Mouse (Mus musculus) forelimb bud, embryonic 11.5 days (tissue): ENCODE measurements at regions not wholly inside any gene's neighbourhood (a gene's known extent, or its start where the extent isn't known, plus 50 kb on each side); places are given as distances from the start of the nearest gene placed in this dataset.
A peak's percentile ranks its signal among the peaks of the same experiment; 100 is the strongest.
"Not testable (repeated sequence)": the region's sequence is repeated elsewhere in the genome, so short reads cannot be mapped to it uniquely, and the experiment has no call there.

ENCODE experiments used
- DNase-seq: peaks from one replicate; pipeline ENCODE4 v3.0.0-alpha.2; 2012; ENCODE audit warnings: low read depth, low spot score

DNA sequence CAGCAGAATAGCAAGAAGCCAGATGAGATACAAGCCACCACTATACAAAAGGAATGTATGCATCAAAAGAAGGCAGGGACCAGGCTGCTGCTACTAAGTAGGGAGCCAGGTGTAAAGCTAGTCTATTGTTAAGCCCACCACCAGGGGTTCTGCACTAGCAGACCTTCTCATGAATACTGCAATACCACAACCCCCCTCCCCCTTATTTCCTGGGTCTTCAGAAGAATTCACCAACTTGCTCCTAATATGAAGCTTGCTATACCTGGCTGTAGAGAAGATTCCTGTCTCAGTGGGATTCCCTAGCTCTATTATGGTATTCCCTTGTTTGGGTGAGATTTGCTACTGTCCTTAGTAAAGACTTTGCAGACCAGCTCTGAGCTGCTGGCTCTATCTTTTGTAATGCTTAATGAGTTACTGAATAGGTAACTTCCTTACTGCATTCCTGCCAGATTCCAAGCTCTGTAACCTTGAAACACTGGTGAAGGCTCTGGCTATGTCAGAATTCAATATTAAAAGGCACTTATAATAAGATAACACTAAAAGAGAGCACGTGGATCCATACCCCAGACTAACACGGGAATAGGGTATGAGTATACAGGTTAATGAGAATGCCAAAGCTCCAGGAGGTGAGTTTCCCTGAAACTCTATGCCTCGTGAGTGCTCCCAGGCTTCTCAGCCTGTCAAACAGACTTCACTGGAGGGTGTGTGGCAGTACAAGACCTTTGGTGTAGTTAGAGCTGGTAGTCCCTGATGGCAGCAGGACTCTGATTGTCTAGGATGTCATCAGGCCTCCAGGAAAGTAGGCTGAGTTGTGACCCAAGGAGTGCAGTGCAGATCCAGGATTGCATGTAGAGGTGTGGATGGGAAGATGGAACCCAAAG is 455.5 kb downstream of the Plxdc2 start:
- DNase-seq, result not testable (repeated sequence)

- DNase-seq, result no peak
Observed at GRCm38 (mm10) chr2:16820442-16820841, 464.3 kb downstream of the Plxdc2 start.

DNA sequence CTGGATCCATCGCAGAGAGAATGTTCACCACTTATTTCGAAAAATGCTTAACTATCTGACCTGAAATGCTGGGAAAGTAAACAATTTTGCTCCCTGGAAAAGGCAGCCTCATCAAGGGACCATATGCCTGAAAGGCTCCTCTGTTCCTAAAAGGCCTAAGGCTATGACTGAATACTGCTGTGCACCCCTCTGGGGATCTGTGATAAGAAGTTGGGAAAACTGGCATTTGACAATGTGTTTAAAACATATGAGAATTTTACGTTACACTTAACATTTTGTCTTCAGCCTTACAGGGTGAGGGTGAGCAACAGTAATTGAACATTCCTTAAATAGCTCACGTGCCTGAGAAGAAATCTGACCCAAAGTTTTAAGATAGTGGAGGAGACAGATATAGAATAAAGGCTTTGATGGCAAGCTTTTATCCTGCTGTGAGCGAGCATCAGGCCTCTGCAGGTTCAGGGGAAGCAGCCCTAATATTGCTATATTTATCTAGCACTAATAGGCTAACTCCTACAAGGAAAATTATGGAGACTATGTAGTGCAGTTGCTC is 468.7 kb downstream of the Plxdc2 start:
- DNase-seq, result no peak

GRCm38 (mm10) chr2:16827266-16827665 is 471.2 kb downstream of the Plxdc2 start:
- no peak for DNase-seq

DNA sequence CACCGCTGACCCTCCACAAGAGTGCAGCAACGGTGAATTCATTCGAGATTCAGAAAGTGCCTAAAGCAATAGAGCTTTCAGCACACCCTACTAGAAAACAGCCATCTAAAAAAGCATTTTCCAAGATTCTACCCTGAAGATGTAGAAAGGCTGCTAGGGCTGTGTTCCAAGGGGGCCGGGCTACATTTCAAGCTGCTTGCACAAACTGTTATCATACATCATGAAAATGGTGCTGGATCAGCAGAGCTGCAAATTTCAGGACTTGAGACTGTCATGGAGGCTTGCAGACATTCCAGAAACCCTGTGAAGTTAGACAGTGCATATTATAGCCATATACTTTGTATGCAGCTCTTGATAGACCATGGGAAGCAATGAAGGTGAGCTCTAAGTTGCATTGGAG is 479.9 kb downstream of the Plxdc2 start:
- no peak for DNase-seq

- DNase-seq, result no peak
Observed at GRCm38 (mm10) chr2:16838718-16839117, 482.6 kb downstream of the Plxdc2 start.

DNA sequence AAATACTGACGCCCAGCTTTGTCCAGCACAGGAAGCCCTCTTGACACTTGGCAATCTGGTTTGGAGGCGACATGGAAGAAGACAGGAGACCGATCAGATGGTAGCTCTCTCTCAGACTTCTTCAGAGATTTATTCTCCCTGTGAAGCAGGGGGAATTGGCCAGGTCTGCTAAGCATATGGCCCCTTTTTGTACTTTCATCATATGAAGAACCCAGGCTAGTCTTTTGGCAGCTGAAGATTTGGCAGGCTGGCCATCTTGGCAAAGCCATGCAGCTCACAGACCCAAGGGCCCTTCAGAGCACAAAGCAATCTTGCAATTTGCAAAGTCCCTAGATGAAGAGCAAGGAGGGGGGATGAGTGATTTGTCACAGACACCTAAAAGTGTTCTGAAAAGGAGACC is 493.8 kb downstream of the Plxdc2 start:
- DNase-seq, result no peak

GRCm38 (mm10) chr2:16860056-16860455 is 504.0 kb downstream of the Plxdc2 start:
- no peak for DNase-seq

DNA sequence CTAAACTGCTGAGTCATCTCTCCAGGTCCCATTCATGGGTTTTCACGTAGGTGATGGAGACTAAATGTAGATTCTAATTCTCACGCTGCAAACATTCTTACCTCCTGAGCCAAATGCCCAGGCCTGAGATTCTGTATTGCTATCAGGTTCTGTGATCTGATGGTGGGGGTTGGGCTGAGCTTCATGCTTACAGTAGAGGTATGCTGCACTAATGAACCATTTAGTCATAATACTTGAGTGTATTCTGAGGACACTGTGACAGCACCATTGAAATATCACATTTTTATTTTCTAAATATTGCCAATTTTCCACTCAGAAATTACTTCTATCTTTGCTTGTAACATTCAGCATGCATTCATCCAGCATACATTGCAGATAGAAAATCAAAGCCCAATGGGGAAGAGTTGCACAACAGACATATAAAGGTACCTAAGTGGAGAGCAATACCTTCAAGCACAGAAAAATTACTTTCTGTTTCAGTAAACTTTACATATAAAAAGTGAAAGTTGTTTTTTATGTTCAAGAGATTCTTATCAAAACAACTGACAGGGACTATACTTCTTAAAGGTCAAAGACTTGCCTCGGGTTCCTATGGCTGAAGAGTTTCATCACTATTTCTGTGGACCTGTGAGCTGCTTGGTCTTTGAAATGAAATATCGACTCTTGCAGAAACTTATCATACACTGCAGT is 510.2 kb downstream of the Plxdc2 start:
- no peak for DNase-seq

- not testable (repeated sequence) for DNase-seq
Observed at GRCm38 (mm10) chr2:16892381-16892780, 536.3 kb downstream of the Plxdc2 start.

DNA sequence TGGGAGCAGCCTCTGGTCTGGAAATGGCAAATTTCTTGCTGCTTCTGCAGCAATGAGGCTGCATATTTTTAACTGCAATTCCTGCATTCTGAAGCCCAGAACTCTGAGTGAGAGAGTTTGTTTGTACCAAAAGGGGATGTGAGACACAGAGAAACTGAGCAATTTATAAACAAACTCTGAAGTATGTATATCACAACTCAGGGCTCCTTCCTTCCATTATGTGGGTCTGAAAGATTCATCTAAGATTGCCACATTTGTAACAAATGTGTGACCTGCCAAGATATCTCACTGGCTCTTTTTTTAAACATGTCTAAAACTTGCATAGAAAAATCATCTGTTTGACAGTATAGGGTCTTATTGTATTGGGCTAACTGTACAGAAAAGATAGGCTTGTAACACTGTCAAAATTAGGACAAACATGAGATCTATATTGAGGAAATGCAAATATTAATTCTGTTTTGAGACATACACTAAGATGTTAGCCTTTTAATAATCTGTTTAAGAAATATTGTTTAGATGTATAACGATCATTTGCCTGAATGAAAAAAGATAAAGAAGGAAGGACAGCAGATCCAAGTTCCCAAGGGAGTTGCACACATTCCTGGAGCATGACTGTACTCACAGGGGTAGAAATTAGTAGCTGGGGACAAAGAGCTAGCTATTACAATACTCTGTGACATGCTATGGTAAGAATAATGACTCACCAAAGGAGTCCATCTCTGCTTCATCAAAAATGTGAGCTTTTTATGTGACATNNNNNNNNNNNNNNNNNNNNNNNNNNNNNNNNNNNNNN is 553.3 kb downstream of the Plxdc2 start:
- no peak for DNase-seq

DNA sequence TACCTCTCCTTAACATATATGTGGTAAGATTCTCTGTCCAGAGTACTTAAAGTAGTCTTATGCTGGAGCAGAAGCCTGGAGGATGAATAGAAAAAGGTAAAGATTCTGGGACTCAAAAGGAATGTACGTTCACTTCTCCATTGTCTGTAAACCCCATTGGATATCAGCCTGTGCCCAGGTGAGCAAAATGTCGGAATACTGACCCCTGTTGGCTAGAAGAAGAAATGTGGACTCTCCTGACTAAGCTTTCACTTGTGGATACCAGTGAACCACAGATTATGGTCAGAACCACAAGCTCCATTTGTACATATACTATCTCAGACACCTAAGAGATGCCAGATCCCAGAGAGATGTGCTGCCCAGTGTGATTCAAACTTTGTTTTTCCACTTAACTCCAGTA is 558.5 kb downstream of the Plxdc2 start:
- DNase-seq, result peak; percentile 27

- DNase-seq, result no peak
Observed at GRCm38 (mm10) chr2:16929974-16930373, 573.9 kb downstream of the Plxdc2 start.

GRCm38 (mm10) chr2:16959432-16959831 is 603.3 kb downstream of the Plxdc2 start:
- no peak for DNase-seq

GRCm38 (mm10) chr2:16977380-16977779 is 621.3 kb downstream of the Plxdc2 start:
- no peak for DNase-seq

GRCm38 (mm10) chr2:16982823-16983222 is 626.7 kb downstream of the Plxdc2 start:
- DNase-seq, result no peak

- DNase-seq, result no peak
Observed at GRCm38 (mm10) chr2:16983583-16984221, 627.6 kb downstream of the Plxdc2 start.
